Mouse (Mus musculus): ENCODE results near the gene Acbd6.

GRCm38 (mm10) chr1:155720006-155720405, 162.1 kb downstream of the Acbd6 start:
- TF ChIP-seq CTCF (IDR thresholded peaks at IDR 0.05; ENCODE audit: insufficient read depth, low read depth, low read length) (no peak), POLR2A (IDR thresholded peaks at IDR 0.05; ENCODE audit: insufficient read depth, low read depth, low read length) (no peak)
